Mouse (Mus musculus): ENCODE results near the gene Sned1.
A peak's percentile ranks its signal among the peaks of the same experiment; 100 is the strongest.
"Not testable (repeated sequence)": the region's sequence is repeated elsewhere in the genome, so short reads cannot be mapped to it uniquely, and the experiment has no call there.

Sned1 gene

DNA sequence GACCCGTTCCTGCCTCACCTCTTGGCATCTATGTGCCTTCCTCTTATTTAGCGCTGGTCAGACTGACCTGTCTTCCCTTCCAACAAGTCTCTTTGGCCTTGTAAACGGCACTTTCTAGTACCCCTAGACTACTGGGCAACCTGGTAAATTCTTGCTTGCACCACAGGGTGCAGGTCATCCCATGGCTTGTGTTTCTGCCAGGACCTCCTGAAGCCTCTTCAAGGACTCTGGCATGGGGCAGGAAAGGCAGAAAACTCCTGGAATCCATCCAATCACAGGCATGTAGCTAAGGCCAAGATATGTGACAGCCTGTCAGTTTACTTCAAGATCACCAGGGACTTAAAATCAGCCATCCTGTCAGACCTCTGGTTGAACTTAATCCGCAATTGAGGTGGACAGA is 6.0 kb upstream of the Sned1 start:
- DNase-seq: no peak

DNA sequence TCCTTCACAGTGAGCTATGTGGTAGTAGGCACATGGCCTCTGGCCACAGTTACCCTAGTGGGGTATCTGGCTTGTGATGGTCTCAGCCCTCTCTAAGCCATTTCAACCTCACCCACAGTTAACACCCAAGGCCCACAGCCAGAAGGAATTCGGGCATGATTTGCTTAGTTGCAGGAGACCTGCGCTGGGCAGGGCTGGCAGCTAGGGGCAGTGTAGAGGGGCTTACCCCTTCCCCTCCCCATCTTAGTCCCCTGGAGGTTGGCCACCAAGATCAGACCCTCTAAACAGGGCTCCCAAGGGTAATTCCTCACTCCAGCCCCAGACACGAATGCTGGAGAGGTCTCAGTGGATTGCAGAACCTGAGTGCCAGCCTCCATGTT is 894 bp downstream of the Sned1 start:
- DNase-seq: no peak

- DNase-seq: no peak
Measured at GRCm38 (mm10) chr1:93237676-93238075, 2.0 kb downstream of the Sned1 start.

- peak; percentile 50 for DNase-seq
Measured at GRCm38 (mm10) chr1:93238201-93238600, 2.6 kb downstream of the Sned1 start.

DNA sequence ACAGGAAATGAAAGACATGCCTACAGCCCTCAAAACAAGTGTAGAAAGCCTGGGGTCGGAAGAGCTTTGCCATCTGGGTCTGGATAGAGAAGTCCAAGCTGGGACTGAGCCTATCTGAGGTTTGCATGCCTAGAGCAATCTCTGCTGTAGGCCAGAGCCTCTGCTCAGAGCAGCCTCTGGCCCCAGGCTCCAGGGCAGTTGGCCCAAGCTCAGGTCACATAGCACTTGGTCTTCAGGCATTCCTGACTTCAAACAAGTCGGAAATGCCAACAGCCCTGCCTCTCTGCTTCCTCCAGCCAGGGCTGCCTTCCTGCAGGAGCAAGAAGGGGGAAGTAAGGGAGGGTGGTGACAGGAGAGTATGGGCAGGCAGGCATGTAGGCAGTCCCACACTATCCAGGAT is 10.3 kb downstream of the Sned1 start:
- peak; percentile 24 for DNase-seq

GRCm38 (mm10) chr1:93252586-93252985 is 16.9 kb downstream of the Sned1 start:
- DNase-seq: no peak

GRCm38 (mm10) chr1:93255761-93256160 is 20.1 kb downstream of the Sned1 start:
- no peak for DNase-seq

DNA sequence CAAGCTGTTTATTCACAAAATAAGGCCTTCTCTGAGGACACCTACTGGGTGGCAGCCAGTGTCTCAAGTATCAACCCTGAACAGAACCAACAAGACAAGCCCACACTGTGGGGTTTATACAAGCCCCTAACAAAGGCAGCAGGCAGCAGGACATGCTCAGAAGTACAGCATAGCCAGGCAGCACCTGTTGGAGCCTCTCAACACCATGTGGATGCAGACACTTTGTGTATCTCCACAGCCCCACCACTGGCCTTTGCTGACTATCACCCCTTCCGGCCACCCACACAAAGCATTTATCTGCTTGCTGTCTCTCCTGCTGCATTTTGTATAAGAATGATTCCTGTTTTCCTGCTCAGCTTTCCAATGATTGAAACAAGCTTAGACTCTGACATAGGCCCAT is 21.9 kb downstream of the Sned1 start:
- DNase-seq: no peak

DNA sequence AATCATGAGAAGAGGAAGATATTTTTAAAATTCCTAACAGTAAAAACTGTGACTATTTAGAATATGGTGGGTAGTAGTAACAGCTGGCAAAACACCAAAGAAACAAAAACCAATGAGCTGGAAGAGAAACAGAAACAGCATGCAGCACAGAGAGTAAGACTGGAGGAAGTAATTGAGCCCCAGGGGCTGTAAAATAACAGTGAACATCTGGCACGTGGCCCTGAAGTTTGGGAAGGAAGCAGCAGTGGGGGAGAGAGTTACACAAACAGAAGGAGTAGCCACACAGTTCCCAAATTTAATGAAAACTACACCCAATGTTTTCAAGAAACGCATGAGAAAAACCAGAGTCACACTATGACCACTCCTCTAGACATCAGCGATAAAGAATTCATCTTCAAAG is 31.6 kb downstream of the Sned1 start:
- DNase-seq: peak; percentile 18

DNA sequence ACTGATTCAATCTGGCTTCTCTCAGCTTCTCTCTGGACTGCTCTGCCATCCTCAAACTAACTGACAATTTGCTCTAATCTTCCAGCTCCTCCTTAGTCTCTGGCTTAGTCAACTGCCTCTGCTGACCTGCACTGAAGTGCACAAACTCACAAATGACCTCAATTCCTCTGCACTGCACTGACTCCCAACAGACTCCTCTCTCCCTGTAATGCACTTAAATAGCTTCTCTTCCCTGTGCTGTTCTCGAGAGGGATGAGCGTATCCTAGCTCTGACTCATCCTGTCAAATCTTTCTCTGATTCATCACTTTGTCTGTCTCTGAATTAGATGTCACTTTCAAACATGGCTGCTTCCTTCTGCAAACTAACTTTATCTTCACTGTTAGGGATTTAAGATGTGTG is 32.6 kb downstream of the Sned1 start:
- DNase-seq: no peak

DNA sequence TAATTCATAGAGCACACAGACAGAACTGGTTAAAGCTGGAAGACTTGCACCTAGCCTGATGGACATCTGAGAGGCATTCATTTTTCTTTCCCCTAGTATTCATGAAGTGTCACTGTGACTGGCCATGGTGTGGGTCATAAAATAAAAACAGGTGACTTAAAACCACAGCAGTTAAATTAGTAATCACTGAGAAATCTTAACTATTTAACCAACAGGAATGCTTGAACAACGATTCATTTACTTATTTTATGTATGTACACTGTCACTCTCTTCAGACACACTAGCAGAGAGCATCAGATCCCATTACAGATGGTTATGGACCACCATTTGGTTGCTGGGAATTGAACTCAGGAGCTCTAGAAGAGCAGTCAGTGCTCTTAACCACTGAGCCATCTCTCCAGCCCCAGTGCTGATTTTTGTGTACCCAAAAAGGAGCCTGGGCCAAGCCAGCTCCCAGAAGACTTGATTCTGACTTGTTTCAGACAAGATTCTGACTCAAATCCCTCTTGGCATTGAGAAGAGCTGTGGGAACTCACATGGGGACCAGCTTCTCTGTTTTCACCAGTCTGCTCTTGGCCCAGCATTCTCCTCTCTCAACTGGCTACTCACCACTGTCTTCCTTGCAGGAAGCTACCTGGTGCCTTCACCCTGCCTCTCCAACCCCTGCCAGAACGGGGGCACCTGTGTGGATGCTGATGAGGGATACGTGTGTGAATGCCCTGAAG is 35.0 kb downstream of the Sned1 start:
- no peak for DNase-seq

DNA sequence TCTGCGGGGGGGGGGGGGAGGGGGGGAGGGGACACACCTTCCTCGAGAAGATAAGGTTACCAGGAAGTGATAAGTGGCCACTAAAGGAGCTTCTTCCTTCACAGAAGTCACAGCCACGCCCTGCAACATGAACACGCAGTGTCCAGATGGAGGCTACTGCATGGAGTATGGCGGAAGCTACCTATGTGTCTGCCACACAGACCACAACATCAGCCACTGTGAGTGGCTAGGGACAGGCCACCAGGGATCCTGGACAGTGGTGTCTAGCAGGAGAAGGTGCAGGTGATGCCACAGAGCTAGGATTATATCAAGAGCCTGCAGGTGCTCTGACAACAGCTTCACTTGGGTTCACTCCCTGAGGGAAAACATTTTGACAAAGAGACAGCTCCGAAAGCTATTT is 36.1 kb downstream of the Sned1 start:
- DNase-seq: no peak

GRCm38 (mm10) chr1:93272409-93272821 is 36.8 kb downstream of the Sned1 start:
- no peak for DNase-seq

GRCm38 (mm10) chr1:93275561-93275960 is 39.9 kb downstream of the Sned1 start:
- DNase-seq: no peak

DNA sequence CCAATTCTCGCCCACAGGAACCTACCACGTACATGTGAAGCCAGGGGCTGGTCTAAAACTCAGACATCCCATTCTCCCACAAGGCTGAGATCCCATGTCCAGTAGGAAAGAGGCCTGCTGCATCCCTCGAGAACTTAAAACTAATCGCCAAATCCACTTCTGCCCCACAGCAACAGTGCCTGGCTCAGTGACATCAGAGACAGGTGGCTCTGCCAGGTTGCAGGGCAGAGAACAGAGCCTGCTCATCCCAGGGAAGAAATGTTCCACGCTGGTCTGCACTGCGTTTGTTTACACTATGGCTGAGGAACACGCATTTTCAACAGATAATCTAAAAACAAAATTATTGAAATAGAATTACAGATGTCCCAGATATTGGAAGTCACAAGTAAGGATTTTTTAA is 41.4 kb downstream of the Sned1 start:
- DNase-seq: no peak

DNA sequence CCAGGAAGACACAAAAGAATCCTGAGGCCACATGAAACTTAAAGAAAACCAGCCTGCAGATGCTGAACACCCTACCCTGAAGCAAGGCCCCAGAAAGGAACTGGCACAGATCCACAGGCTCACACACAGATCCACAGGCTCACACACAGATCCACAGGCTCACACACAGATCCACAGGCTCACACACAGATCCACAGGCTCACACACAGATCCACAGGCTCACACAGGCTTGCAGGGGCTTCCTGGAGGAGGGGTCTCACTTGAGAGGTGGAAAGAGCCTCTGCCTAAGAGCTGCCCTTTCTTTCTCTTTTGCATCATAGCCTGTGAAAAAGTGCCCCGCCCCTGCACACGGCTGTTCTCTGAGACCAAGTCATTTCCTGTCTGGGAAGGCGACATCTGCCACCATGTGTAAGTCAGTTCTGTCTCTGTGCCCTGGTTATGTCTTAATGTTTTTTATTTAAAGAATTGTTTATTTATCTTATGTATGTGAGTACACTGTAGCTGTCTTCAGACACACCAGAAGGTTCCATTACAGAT is 54.1 kb downstream of the Sned1 start:
- no peak for DNase-seq

GRCm38 (mm10) chr1:93290956-93291355 is 55.3 kb downstream of the Sned1 start:
- no peak for DNase-seq

- no peak for DNase-seq
Measured at GRCm38 (mm10) chr1:93291591-93291990, 56.0 kb downstream of the Sned1 start.

GRCm38 (mm10) chr1:93292006-93292405 is 56.4 kb downstream of the Sned1 start:
- DNase-seq: no peak

DNA sequence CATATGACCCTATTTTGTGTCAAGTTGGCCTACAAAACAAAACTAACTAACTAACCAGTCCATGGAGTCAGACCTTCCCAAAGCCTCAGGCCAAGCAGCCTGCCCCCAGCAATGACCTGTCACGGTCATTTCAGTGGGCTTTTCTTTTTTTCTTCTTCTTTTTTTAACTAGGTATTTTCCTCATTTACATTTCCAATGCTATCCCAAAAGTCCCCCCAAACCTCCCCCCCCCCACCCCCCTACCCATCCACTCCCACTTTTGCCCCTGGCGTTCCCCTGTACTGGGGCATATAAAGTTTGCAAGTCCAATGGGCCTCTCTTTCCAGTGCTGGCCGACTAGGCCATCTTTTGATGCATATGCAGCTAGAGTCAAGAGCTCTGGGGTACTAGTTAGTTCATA is 58.9 kb downstream of the Sned1 start:
- DNase-seq: not testable (repeated sequence)

GRCm38 (mm10) chr1:93299791-93300190 is 64.2 kb downstream of the Sned1 start:
- no peak for DNase-seq

DNA sequence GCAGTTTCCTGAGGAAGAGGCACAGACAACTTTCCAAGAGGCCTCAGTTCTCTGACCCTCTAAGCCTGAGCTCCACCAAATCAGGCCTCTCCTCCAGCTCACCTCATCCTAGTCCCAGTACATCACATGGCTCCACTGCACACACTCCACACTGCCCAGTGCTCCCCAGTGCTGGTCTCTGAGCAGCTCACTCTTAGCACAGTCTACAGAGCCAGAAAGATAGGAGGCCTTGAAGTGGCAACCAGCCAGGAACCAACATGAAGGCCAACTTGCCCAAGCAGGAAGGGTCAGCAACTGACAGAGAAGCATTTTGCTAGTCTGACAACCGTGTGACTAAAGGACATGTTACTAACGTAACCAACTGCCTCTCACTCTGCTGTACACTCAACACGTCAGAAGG is 64.9 kb downstream of the Sned1 start:
- DNase-seq: no peak

DNA sequence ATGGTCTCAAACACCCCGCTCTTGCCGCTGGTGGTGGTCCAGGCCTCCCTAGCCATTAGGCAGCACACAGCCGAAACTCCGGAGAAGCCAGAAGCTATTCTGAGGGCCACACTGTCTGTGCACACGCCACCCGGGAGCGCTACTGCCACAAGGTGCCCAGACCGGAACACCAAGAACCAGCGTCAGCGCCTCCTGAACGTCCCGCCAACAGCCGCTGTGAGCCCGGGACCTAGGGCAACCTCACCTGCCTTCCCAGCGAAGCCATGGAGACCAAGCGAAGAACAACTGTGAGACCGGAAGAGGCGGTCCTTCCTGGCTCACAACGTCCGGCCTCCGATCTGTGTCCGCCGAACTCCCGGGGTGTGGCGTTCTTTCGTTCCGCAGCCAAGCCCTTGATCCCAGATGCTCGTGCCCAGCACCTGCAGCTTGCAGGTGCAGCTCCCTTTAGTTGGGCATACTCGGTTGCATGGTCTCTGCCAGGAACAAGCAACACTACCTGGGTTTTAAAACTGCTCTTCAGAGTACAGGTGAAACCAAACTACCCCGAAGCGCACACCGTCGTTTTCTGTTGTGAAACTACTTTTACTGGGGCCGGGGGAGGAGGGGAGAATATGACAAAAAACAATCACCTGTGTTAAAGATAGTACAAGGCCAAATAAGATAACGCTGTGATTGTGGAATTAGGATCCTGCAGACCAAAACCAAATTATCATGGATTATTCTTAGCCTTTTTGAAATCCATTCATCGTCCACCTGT is 70.1 kb downstream of the Sned1 start, which contains the start of gene Mterf4:
Mterf4 (minus strand) TSS at position 335 of the 757 bp plus-strand sequence.
- peak; percentile 81 for DNase-seq

DNA sequence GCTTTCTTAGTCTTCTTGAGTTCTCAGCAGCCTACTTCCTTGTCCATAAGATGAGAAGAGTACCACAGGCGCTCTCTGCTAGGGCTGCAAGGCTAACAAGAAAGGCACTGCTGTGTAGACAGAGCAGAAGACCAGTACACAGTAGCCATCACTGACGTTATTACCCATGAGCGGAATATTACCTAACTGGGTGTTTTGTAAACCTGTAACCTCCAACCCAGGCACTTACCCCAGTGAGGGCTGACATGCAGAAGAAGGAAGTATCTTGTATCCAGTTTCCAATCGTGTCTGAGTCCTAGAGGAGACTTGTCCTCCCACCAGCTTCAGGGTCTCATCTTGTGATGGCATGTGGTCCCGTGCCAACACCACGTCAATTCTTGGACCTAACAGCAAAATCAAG is 88.3 kb downstream of the Sned1 start:
- DNase-seq: no peak
